Mouse (Mus musculus) hindbrain, embryonic 14.5 days (tissue): ENCODE measurements around the gene Poc1a. TPM values are rescaled to one million over a fixed set of nuclear protein-coding genes. Genes with fewer than 3 reads are reported as not detected.

Experiments used
- ATAC-seq: fragments of 200-750 bp; cut with Nextera tagmentation; 2 replicates; pipeline ENCODE4 v1.8.0; 2017; ENCODE audit warnings: moderate number of reproducible peaks, mild to moderate bottlenecking, moderate TSS enrichment, moderate library complexity; ENCODE audit not compliant: low FRiP score
- DNase-seq: peaks from one replicate; pipeline ENCODE4 v3.0.0-alpha.2; 2015; ENCODE audit warnings: low spot score
- H3K27ac ChIP-seq: fragments of 300-500 bp; sonication (generic); 2 replicates; pipeline ENCODE4 v1.5.1; 2014; ENCODE audit warnings: mild to moderate bottlenecking, moderate library complexity
- H3K27me3 ChIP-seq: fragments of 300-500 bp; sonication (generic); 2 replicates; pipeline ENCODE4 v1.6.1; 2014; ENCODE audit warnings: mild to moderate bottlenecking, low read length, mixed read lengths; ENCODE audit not compliant: control insufficient read depth, insufficient read depth
- H3K36me3 ChIP-seq: fragments of 300-500 bp; sonication (generic); replicated peaks from 2 replicates; pipeline ENCODE4 v1.6.1; 2014; ENCODE audit not compliant: control insufficient read depth, insufficient read depth
- H3K4me1 ChIP-seq: fragments of 300-500 bp; sonication (generic); replicated peaks from 2 replicates; pipeline ENCODE4 v1.6.1; 2014; ENCODE audit warnings: antibody characterized with exemption, low read length, mixed read lengths; ENCODE audit not compliant: control insufficient read depth, insufficient read depth
- H3K4me2 ChIP-seq: fragments of 300-500 bp; sonication (generic); replicated peaks from 2 replicates; pipeline ENCODE4 v1.6.1; 2014; ENCODE audit warnings: mild to moderate bottlenecking, moderate library complexity
- H3K4me3 ChIP-seq: fragments of 300-500 bp; sonication (generic); replicated peaks from 2 replicates; pipeline ENCODE4 v1.5.1; 2014; ENCODE audit warnings: mild to moderate bottlenecking, low read length
- H3K9ac ChIP-seq: fragments of 300-500 bp; sonication (generic); 2 replicates; pipeline ENCODE4 v1.6.1; 2014
- H3K9me3 ChIP-seq: fragments of 300-500 bp; sonication (generic); 2 replicates; pipeline ENCODE4 v1.6.1; 2016; ENCODE audit warnings: low read length; ENCODE audit not compliant: control insufficient read depth
- WGBS: fragments of 180-500 bp; shearing (Covaris S2); extraction: QIAGEN DNeasy Blood & Tissue Kit; methylation state at CpG from one replicate; pipeline ENCODE4 v1.1.7; 2014; 5-methylcytosine and 5-hydroxymethylcytosine counted together
- polyA plus RNA-seq: library from polyadenylated mRNA; unstranded; fragments of >200 nt; fragmentation: Nextera tagmentation; extraction: Ambion mirVana; gene quantifications from 2 replicates; pipeline ENCODE4 v1.2.1, GENCODE M21; 2014

Poc1a gene
- polyA plus RNA-seq, 1 experiment from 2014 or later, result 7.3 TPM

- Histone ChIP-seq H3K36me3 (no peaks in the 10 kb centered on the region), H3K9ac (no peak overlapping the region), H3K27me3 (no peaks in the 10 kb centered on the region), H3K4me3 (no peak overlapping the region), H3K4me1 (peaks cover 20% of the 10 kb centered on the region), H3K9me3 (0 out of 2 replicates have a peak, but pooled peaks cover 2% of the 10 kb centered on the region), H3K27ac (no peak overlapping the region), H3K4me2 (no peak overlapping the region)
- 83% methylated on average over 12 of the region's 12 CpGs for WGBS
- no peak for DNase-seq
- ATAC-seq, result no peak
Observed at GRCm38 (mm10) chr9:106386181-106386864, 105.5 kb downstream of the Poc1a start.

- Histone ChIP-seq H3K36me3 (no peaks in the 10 kb centered on the region), H3K4me2 (no peak overlapping the region), H3K27me3 (no peaks in the 10 kb centered on the region), H3K4me3 (no peak overlapping the region), H3K4me1 (peaks cover 13% of the 10 kb centered on the region; the same call in 1 of the 2 replicates), H3K9ac (no peak overlapping the region), H3K27ac (no peak overlapping the region), H3K9me3 (0 out of 2 replicates have a peak, but pooled peaks cover 2% of the 10 kb centered on the region)
- 71% methylated on average over 11 of the region's 11 CpGs for WGBS
- DNase-seq (no peak), ATAC-seq (no peak)
Observed at GRCm38 (mm10) chr9:106392828-106393527, 112.1 kb downstream of the Poc1a start.

GRCm38 (mm10) chr9:106393548-106393947, 112.7 kb downstream of the Poc1a start:
- Histone ChIP-seq H3K27ac (no peak overlapping the region), H3K36me3 (no peaks in the 10 kb centered on the region), H3K27me3 (no peaks in the 10 kb centered on the region), H3K4me2 (no peak overlapping the region), H3K9me3 (0 out of 2 replicates have a peak, but pooled peaks cover 2% of the 10 kb centered on the region), H3K9ac (no peak overlapping the region), H3K4me3 (no peak overlapping the region), H3K4me1 (peaks cover 13% of the 10 kb centered on the region; the same call in 1 of the 2 replicates)
- DNase-seq, result no peak
- WGBS, result 83% methylated on average over 8 of the region's 8 CpGs
- ATAC-seq, result no peak

- H3K27ac ChIP-seq, result no peak overlapping the region
- WGBS, result 37% methylated on average over 11 of the region's 11 CpGs
- H3K4me3 ChIP-seq, result no peak overlapping the region
- no peaks in the 10 kb centered on the region for H3K36me3 ChIP-seq
- H3K4me2 ChIP-seq, result no peak overlapping the region
- no peaks in the 10 kb centered on the region for H3K9me3 ChIP-seq
- DNase-seq (peak; percentile 38), ATAC-seq (peak; percentile 31; the same call in 1 of the 2 replicates)
- no peaks in the 10 kb centered on the region for H3K27me3 ChIP-seq
- peaks cover 13% of the 10 kb centered on the region; the same call in 1 of the 2 replicates for H3K4me1 ChIP-seq
- no peak overlapping the region for H3K9ac ChIP-seq
Observed at GRCm38 (mm10) chr9:106394649-106395602, 114.1 kb downstream of the Poc1a start.

- Histone ChIP-seq H3K9me3 (no peaks in the 10 kb centered on the region), H3K27me3 (no peaks in the 10 kb centered on the region), H3K4me3 (no peak overlapping the region), H3K9ac (no peak overlapping the region), H3K36me3 (no peaks in the 10 kb centered on the region), H3K4me2 (no peak overlapping the region), H3K4me1 (peaks cover 13% of the 10 kb centered on the region; the same call in 1 of the 2 replicates), H3K27ac (no peak overlapping the region)
- 80% methylated on average over 4 of the region's 4 CpGs for WGBS
- no peak for DNase-seq
- no peak for ATAC-seq
Observed at GRCm38 (mm10) chr9:106397733-106398132, 116.9 kb downstream of the Poc1a start.

- ATAC-seq (no peak), DNase-seq (no peak)
- Histone ChIP-seq H3K4me2 (no peak overlapping the region), H3K27me3 (no peaks in the 10 kb centered on the region), H3K27ac (no peak overlapping the region), H3K4me1 (peaks cover 13% of the 10 kb centered on the region; the same call in 1 of the 2 replicates), H3K9ac (no peak overlapping the region), H3K9me3 (no peaks in the 10 kb centered on the region), H3K36me3 (no peaks in the 10 kb centered on the region), H3K4me3 (no peak overlapping the region)
- WGBS, result 82% methylated on average over 9 of the region's 9 CpGs
Observed at GRCm38 (mm10) chr9:106398667-106399311, 117.9 kb downstream of the Poc1a start.

- no peak for DNase-seq
- Histone ChIP-seq H3K4me3 (no peak overlapping the region), H3K4me1 (peaks cover 8% of the 10 kb centered on the region; the same call in 1 of the 2 replicates), H3K27me3 (no peaks in the 10 kb centered on the region), H3K9ac (no peak overlapping the region), H3K9me3 (no peaks in the 10 kb centered on the region), H3K36me3 (no peaks in the 10 kb centered on the region), H3K4me2 (no peak overlapping the region), H3K27ac (no peak overlapping the region)
- WGBS, result 78% methylated on average over 3 of the region's 3 CpGs
- ATAC-seq, result no peak
Observed at GRCm38 (mm10) chr9:106399808-106400207, 118.9 kb downstream of the Poc1a start.
